Mouse (Mus musculus) right cerebral cortex, postnatal 25 days (tissue): ENCODE data around the gene Gm20390.

ENCODE experiments used
- DNase-seq: peaks from one replicate; pipeline ENCODE4 v3.0.0; 2022

Gm20390 gene

GRCm38 (mm10) chr11:93968005-93968847, at the start of gene Gm20390, which contains the start of gene Nme1:
Gene Gm20390, minus strand, starts transcription at chr11:93968293.
Gene Nme1, minus strand, starts transcription at chr11:93968521.
- DNase-seq = peak; percentile 96

GRCm38 (mm10) chr11:94003346-94003745, 35.3 kb upstream of the Gm20390 start:
- no peak for DNase-seq

- no peak for DNase-seq
Measured at GRCm38 (mm10) chr11:93999276-93999675, 31.2 kb upstream of the Gm20390 start.

GRCm38 (mm10) chr11:93997141-93997775, 29.2 kb upstream of the Gm20390 start:
- no peak for DNase-seq

- DNase-seq = no peak
Measured at GRCm38 (mm10) chr11:93996306-93997140, 28.4 kb upstream of the Gm20390 start.

- peak; percentile 93 for DNase-seq
Measured at GRCm38 (mm10) chr11:93995720-93996305, 27.7 kb upstream of the Gm20390 start, which contains the start of gene Spag9. Gene Spag9, plus strand, starts transcription at chr11:93996091.

- DNase-seq = peak; percentile 73
Measured at GRCm38 (mm10) chr11:93995111-93995719, 27.1 kb upstream of the Gm20390 start.

GRCm38 (mm10) chr11:93994531-93994930, 26.4 kb upstream of the Gm20390 start:
- DNase-seq = no peak

GRCm38 (mm10) chr11:93988328-93989062, 20.4 kb upstream of the Gm20390 start:
- no peak for DNase-seq

- DNase-seq = no peak
Measured at GRCm38 (mm10) chr11:93987625-93988327, 19.7 kb upstream of the Gm20390 start.

- DNase-seq = no peak
Measured at GRCm38 (mm10) chr11:93987026-93987425, 18.9 kb upstream of the Gm20390 start.

- DNase-seq = no peak
Measured at GRCm38 (mm10) chr11:93986298-93986697, 18.2 kb upstream of the Gm20390 start.

GRCm38 (mm10) chr11:93985265-93985664, 17.2 kb upstream of the Gm20390 start:
- DNase-seq = no peak

- no peak for DNase-seq
Measured at GRCm38 (mm10) chr11:93984619-93985018, 16.5 kb upstream of the Gm20390 start.

- DNase-seq = no peak
Measured at GRCm38 (mm10) chr11:93979502-93980049, 11.5 kb upstream of the Gm20390 start.

- no peak for DNase-seq
Measured at GRCm38 (mm10) chr11:93972951-93973350, 4.9 kb upstream of the Gm20390 start.

- DNase-seq = no peak
Measured at GRCm38 (mm10) chr11:93969799-93970198, 1.7 kb upstream of the Gm20390 start.

GRCm38 (mm10) chr11:93969171-93969570, 1.1 kb upstream of the Gm20390 start:
- DNase-seq = no peak

- no peak for DNase-seq
Measured at GRCm38 (mm10) chr11:93968848-93969128, 695 bp upstream of the Gm20390 start.

GRCm38 (mm10) chr11:93967381-93967780, 712 bp downstream of the Gm20390 start:
- no peak for DNase-seq

- no peak for DNase-seq
Measured at GRCm38 (mm10) chr11:93965391-93965790, 2.7 kb downstream of the Gm20390 start.
